Mouse (Mus musculus) stomach, postnatal 0 days (tissue): ENCODE measurements around the gene Utrn. TPM values are rescaled to one million over a fixed set of nuclear protein-coding genes. Genes with fewer than 3 reads are reported as not detected.

Experiments
- ATAC-seq: fragments of 200-750 bp; cut with Nextera tagmentation; 2 replicates; pipeline ENCODE4 v1.8.0; 2017; ENCODE audit not compliant: low FRiP score, low TSS enrichment
- DNase-seq: peaks from one replicate; pipeline ENCODE4 v3.0.0-alpha.2; 2016; ENCODE audit warnings: low spot score
- H3K27ac ChIP-seq: fragments of 300-500 bp; sonication (generic); replicated peaks from 2 replicates; pipeline ENCODE4 v1.5.1; 2014; ENCODE audit warnings: mild to moderate bottlenecking, control low read depth
- H3K27me3 ChIP-seq: fragments of 300-500 bp; sonication (generic); 2 replicates; pipeline ENCODE4 v1.6.1; 2014; ENCODE audit warnings: low read length; ENCODE audit not compliant: control insufficient read depth, insufficient read depth
- H3K36me3 ChIP-seq: fragments of 300-500 bp; sonication (generic); 2 replicates; pipeline ENCODE4 v1.6.1; 2014; ENCODE audit warnings: low read length, mixed read lengths; ENCODE audit not compliant: control insufficient read depth, insufficient read depth
- H3K4me1 ChIP-seq: fragments of 300-500 bp; sonication (generic); replicated peaks from 2 replicates; pipeline ENCODE4 v1.6.1; 2014; ENCODE audit warnings: antibody characterized with exemption; ENCODE audit not compliant: control insufficient read depth, insufficient read depth
- H3K4me2 ChIP-seq: fragments of 300-500 bp; sonication (generic); replicated peaks from 2 replicates; pipeline ENCODE4 v1.6.1; 2014; ENCODE audit warnings: low read depth, mild to moderate bottlenecking, control low read depth, moderate library complexity
- H3K4me3 ChIP-seq: fragments of 300-500 bp; sonication (generic); 2 replicates; pipeline ENCODE4 v1.5.1; 2014; ENCODE audit warnings: low read depth, low read length, control low read depth
- H3K9ac ChIP-seq: fragments of 300-500 bp; sonication (generic); 2 replicates; pipeline ENCODE4 v1.6.1; 2014; ENCODE audit warnings: mild to moderate bottlenecking, low read length, control low read depth, mixed read lengths
- H3K9me3 ChIP-seq: fragments of 300-500 bp; sonication (generic); 2 replicates; pipeline ENCODE4 v1.6.1; 2016; ENCODE audit warnings: low read length; ENCODE audit not compliant: control insufficient read depth
- CTCF ChIP-seq: IDR thresholded peaks from 2 replicates; pipeline ENCODE4 v1.5.1; 2016; ENCODE audit warnings: antibody characterized with exemption, low read depth, mild to moderate bottlenecking, moderate library complexity
- EP300 ChIP-seq: optimal IDR thresholded peaks from 2 replicates; pipeline ENCODE3; 2016; ENCODE audit warnings: antibody characterized with exemption
- WGBS: fragments of 180-500 bp; shearing (Covaris S2); extraction: QIAGEN DNeasy Blood & Tissue Kit; methylation state at CpG from one replicate; pipeline ENCODE4 v1.1.7; 2014; 5-methylcytosine and 5-hydroxymethylcytosine counted together
- polyA plus RNA-seq: library from polyadenylated mRNA; unstranded; fragments of >200 nt; fragmentation: Nextera tagmentation; extraction: Ambion mirVana; gene quantifications from 2 replicates; pipeline ENCODE4 v1.2.1, GENCODE M21; 2015

Utrn gene
- polyA plus RNA-seq, 1 experiment from 2014 or later, result 40.4 TPM

GRCm38 (mm10) chr10:12812680-12813079, 56.5 kb downstream of the Utrn start:
- H3K27ac ChIP-seq, result 0 out of 2 replicates have a peak overlapping the region, but pooled peaks have one; percentile 4
- H3K9me3 ChIP-seq, result no peaks in the 10 kb centered on the region
- 44% methylated on average over 5 of the region's 5 CpGs for WGBS
- ATAC-seq, result no peak
- no peaks in the 10 kb centered on the region for H3K36me3 ChIP-seq
- no peak for TF ChIP-seq CTCF
- no peak for TF ChIP-seq EP300
- H3K4me1 ChIP-seq, result no peaks in the 10 kb centered on the region
- DNase-seq, result no peak
- H3K27me3 ChIP-seq, result no peaks in the 10 kb centered on the region
- H3K4me3 ChIP-seq, result 0 out of 2 replicates have a peak overlapping the region, but pooled peaks have one; percentile 2
- no peak overlapping the region for H3K9ac ChIP-seq
- H3K4me2 ChIP-seq, result 0 out of 2 replicates have a peak overlapping the region, but pooled peaks have one; percentile 14

GRCm38 (mm10) chr10:12810816-12811215, 58.3 kb downstream of the Utrn start:
- ATAC-seq (peak; percentile 65), DNase-seq (no peak)
- Histone ChIP-seq H3K9ac (no peak overlapping the region), H3K4me3 (no peak overlapping the region), H3K27ac (0 out of 2 replicates have a peak overlapping the region, but pooled peaks have one; percentile 8), H3K27me3 (no peaks in the 10 kb centered on the region), H3K4me2 (no peak overlapping the region), H3K9me3 (no peaks in the 10 kb centered on the region), H3K36me3 (no peaks in the 10 kb centered on the region), H3K4me1 (no peaks in the 10 kb centered on the region)
- WGBS, result 65% methylated on average over 2 of the region's 2 CpGs
- TF ChIP-seq EP300, result no peak
- no peak for TF ChIP-seq CTCF

- Histone ChIP-seq H3K27ac (no peak overlapping the region), H3K9me3 (no peaks in the 10 kb centered on the region), H3K27me3 (no peaks in the 10 kb centered on the region), H3K4me1 (no peaks in the 10 kb centered on the region), H3K36me3 (no peaks in the 10 kb centered on the region), H3K4me3 (no peak overlapping the region), H3K4me2 (no peak overlapping the region), H3K9ac (no peak overlapping the region)
- TF ChIP-seq CTCF, result no peak
- TF ChIP-seq EP300, result no peak
- DNase-seq (no peak), ATAC-seq (0 out of 2 replicates have a peak, but pooled peaks have one; percentile 49)
- 46% methylated on average over 3 of the region's 3 CpGs for WGBS
Measured at GRCm38 (mm10) chr10:12809702-12810101, 59.5 kb downstream of the Utrn start.

- Histone ChIP-seq H3K27ac (no peak overlapping the region), H3K4me2 (no peak overlapping the region), H3K4me3 (no peak overlapping the region), H3K9ac (no peak overlapping the region), H3K36me3 (no peaks in the 10 kb centered on the region), H3K4me1 (no peaks in the 10 kb centered on the region), H3K27me3 (no peaks in the 10 kb centered on the region), H3K9me3 (no peaks in the 10 kb centered on the region)
- WGBS, result 81% methylated on average over 4 of the region's 4 CpGs
- TF ChIP-seq CTCF, result no peak
- no peak for TF ChIP-seq EP300
- DNase-seq (no peak), ATAC-seq (no peak)
Measured at GRCm38 (mm10) chr10:12808467-12808866, 60.7 kb downstream of the Utrn start.

GRCm38 (mm10) chr10:12807706-12808105, 61.5 kb downstream of the Utrn start:
- no peaks in the 10 kb centered on the region for H3K27me3 ChIP-seq

GRCm38 (mm10) chr10:12805826-12806225, 63.3 kb downstream of the Utrn start:
- Histone ChIP-seq H3K36me3 (no peaks in the 10 kb centered on the region), H3K4me3 (no peak overlapping the region), H3K4me1 (no peaks in the 10 kb centered on the region), H3K27ac (no peak overlapping the region), H3K27me3 (no peaks in the 10 kb centered on the region), H3K9ac (no peak overlapping the region), H3K4me2 (no peak overlapping the region), H3K9me3 (no peaks in the 10 kb centered on the region)
- 90% methylated on average over 2 of the region's 2 CpGs for WGBS
- no peak for DNase-seq
- TF ChIP-seq CTCF (no peak), EP300 (no peak)
- ATAC-seq, result no peak

More at GRCm38 (mm10) chr10:12807706-12808105, 61.5 kb downstream of the Utrn start:
- DNase-seq, result no peak
- no peaks in the 10 kb centered on the region for H3K36me3 ChIP-seq
- H3K4me2 ChIP-seq, result no peak overlapping the region
- H3K9ac ChIP-seq, result no peak overlapping the region
- TF ChIP-seq CTCF, result no peak
- no peak for TF ChIP-seq EP300
- no peaks in the 10 kb centered on the region for H3K4me1 ChIP-seq
- WGBS, result 56% methylated on average over 9 of the region's 9 CpGs
- no peak overlapping the region for H3K4me3 ChIP-seq
- no peak overlapping the region for H3K27ac ChIP-seq
- H3K9me3 ChIP-seq, result no peaks in the 10 kb centered on the region
- no peak for ATAC-seq
